Mouse (Mus musculus): ENCODE data around the gene Pelp1.
A peak's percentile ranks its signal among the peaks of the same experiment; 100 is the strongest.
"Not testable (repeated sequence)": the region's sequence is repeated elsewhere in the genome, so short reads cannot be mapped to it uniquely, and the experiment has no call there.

Gene Pelp1

DNA sequence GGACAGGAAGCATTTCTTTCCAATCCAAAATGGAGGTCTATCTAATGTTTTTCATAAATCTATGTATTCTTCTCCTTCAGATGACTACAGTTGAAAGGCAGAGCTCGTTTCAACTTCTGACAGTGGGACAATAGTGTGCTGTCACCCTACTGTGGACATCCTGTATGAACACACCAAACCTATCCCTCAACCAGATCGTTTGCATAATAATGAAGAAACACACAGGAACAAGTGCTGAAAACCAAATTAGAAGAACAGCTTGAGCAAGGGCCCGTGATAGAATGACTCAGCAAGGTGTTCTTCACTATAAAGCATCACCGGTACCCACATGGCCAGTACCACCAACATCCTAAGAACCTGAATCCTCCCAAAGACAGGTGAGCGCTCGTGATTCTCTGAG lies 16.8 kb upstream of the Pelp1 start:
- DNase-seq (ENCODE audit: low spot score): not testable (repeated sequence)

DNA sequence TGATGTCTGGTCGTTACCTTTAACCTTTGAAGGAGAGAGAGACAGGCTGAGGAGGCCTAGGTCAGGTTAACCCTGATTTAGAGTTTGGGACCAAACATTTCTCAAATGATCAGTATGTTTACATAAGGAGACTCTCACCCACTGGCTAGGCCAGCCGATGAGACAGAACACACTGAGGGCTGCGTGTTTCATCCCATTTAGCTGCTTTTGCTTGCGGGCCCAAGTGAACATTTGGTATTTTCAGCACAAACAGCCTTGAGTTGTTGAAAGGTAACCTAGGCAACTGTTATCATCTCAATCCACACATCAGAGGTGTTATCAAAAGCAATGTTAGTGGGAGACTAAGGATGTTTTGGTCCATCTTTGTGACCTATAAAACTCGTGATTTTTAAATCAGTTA lies 9.7 kb upstream of the Pelp1 start:
- DNase-seq (ENCODE audit: low spot score): no peak

DNA sequence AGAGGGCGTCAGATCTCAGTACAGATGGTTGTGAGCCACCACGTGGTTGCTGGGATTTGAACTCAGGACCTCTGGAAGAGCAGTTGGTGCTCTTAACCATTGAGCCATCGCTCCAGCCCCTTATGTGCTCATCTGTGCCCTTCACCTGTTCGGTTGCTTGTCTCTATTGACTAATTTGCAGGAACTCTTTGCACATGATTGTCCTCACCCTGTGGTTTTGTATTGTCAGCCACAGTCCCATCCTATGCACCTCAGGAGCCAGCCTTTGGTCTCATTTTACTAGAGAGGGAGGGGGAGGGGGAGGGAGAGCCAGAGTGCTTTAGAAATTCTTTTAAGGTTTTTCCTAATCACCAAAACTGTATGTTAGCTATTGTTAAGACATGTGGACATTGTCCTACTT lies 8.4 kb upstream of the Pelp1 start:
- no peak for DNase-seq (ENCODE audit: low spot score)

DNA sequence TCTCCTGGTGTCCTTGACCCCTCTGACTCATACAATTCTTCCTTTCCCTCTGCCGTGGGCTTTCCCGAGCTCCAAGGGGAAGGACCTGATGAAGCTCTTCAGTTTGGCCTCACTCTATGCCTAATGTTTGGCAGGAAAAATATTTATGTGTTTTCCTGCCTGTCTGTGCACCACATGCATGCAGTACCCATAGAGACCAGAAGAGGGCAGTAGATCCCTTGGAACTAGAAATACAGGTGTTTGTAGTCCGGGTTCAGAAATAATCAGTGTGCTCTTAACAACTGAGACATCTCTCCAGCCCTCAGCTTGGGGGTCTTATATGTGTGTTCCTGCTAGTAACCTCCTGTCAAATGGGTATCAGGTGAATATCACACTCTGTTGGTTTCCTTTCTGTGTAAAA lies 4.1 kb upstream of the Pelp1 start:
- peak; percentile 90 for DNase-seq (ENCODE audit: low spot score)

DNA sequence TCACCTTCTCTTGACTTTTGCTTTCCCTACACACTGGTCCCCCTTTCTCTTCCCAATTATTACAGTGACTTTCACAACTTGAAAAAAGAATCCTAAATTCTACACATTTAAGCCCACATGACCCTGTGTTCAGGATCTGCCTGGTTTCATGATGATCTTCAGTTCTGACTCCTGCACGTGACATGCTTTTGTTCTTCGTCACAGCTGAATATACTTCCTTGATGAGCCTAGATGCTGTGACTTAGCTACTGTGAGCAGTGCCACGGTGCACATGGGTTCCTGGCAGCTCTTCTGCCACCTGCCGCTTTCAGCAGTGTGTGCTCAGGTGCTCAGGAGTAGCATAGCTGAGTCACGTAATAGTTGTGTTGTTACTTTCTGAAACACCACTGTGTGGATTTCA lies 2.8 kb upstream of the Pelp1 start:
- DNase-seq (ENCODE audit: low spot score): no peak

DNA sequence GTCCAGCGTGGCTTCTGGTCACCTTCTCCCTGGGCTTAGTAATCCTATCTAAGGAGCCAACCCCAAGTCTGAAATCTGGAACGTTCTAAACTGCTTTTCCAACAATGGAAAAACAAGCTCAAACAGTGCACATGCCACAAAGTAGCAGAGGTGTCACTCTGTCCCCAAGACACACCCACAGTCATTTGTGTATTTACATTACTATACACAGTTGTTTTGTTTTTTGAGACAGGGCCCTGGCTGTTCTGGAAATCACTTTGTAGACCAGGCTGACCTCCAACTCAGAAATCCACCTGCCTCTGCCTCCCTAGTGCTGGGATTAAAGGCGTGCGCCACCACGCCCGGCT lies 439 bp upstream of the Pelp1 start:
- no peak for DNase-seq (ENCODE audit: low spot score)

DNA sequence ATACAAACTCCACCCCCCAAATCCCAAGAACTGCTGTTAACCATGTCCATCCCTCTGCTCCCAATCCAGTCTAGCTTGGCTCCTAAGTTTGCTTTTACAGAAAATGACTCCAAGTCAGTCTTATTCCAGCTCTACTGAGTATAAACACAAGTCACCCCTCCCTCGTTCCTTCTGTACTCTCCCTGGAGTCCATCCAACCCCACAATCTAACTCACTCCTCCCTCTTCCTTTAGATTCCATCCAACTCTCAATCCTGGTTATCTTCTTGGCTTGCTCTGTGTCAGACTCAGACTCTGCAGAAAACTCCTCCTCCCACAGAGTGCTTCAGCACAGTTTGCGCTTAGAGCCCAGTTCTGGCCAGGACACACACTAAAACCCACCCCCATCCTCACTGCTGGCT lies 6.2 kb downstream of the Pelp1 start:
- no peak for DNase-seq (ENCODE audit: low spot score)

DNA sequence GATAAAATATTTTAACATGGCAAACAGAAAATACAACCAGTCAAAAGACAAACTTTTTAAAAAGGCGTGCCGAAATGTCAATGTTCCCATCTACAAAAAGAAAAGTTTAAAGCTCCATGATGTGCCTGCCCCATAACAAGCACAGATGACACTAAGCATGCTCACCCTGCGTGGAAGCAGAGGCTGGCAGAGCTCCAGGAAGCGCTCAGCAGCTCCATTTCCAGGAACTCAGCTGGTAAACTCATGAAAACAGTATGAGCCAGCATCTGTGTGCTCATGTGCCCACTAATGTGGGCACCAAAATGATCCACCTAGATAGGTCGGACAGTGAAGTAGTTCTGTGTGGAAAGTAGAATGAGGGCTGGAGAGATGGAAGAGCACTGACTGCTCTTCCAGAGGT lies 20.4 kb downstream of the Pelp1 start:
- no peak for DNase-seq (ENCODE audit: low spot score)

DNA sequence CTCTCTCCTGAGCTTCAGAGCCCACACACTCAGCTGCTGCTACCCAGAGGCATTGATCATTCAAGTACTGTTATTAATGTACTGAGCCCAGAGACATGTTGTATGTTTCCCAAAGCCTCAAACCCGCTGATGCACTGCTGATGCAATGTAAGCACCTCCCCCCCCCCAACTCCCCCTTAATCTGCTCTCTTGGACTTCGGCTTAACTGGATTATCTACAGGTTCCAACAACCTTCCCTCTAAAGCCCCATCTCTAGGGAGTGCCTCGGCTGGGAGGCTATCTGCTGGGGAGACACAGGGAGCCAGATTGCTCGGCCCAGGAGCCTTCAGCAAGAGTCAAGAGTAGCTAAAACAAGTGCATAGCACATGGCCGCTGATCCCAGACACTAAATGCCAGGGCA lies 22.4 kb downstream of the Pelp1 start:
- peak; percentile 11 for DNase-seq (ENCODE audit: low spot score)

DNA sequence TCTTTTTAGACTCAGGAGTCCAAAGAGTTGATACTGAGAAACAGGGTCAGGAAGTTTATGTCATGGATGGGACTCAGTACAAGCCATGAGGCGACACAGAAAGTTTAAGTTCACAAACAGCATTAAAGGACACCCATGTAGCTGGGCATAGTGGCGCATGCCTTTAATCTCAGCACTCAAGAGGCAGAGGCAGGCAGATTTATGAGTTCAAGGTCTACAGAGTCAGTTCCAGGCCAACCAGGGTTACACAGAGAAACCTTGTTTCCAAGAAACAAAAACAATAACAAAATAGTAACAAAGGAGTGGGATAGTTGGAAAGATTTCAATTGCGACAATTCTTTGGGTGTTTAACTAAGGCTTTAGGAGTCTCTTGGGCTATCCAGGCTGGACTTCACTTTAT lies 25.7 kb downstream of the Pelp1 start:
- no peak for DNase-seq (ENCODE audit: low spot score)

DNA sequence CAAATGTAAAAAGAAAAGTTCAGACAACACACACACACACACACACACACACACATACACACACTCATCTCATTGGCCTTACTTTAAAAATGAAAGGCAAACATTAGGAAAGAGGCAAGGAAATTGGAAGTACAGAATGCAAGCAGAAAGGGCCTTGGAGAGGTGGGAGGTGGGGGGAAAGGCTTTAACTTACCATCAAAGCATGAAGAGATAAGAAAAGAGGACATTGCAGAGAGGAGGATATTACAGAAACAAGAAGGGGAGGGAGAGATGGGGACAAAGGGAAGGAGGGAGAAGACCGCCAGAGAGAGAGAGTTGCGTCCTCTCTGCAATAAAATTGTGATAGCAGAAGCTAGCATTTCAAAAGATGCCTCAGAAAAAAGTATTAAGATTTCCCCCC lies 28.5 kb downstream of the Pelp1 start:
- DNase-seq (ENCODE audit: low spot score): no peak

DNA sequence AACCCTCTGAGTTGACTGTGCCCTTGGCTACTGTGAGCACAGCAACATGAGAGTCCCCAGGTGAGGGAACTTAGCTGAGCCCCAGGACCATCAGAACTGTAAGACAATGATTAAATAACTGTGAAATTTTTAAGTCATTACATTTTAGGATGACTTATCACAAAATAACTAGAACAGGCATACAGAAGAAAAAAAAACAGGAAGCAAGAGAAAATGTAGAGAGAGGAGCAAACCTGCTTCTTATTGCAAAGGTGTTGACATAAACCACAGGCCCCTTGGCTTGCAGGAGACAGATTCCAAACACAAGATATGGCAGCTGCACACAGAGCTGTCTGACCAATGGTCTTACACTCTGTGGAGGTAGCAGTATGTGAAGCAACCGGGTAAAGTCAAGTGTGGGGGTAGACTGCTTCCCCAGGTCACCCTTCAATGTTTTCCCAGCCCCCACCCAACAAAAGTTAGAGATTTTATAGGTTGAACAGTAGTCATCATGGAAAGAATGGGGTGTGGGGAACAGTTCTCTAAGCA lies 29.3 kb downstream of the Pelp1 start:
- no peak for DNase-seq (ENCODE audit: low spot score)

DNA sequence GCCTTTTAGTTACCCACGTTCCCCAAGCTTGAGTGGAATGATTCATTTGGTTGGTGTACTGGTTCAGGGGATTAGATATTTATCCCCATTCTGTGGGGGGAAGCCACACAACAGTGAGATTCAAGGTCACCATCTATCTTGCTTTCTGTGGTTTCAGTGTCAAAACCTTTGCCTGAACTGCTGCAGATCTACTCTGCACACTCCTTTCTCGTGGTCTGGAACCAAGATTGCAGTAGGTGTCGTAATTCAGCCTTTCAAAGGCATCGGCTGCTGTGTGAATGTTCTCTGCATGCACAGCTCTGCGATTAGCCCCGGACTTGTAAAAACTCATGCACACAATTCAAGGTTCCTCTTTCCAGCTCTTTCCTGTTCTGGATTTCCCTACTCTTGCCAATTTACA lies 33.8 kb downstream of the Pelp1 start:
- DNase-seq (ENCODE audit: low spot score): no peak

DNA sequence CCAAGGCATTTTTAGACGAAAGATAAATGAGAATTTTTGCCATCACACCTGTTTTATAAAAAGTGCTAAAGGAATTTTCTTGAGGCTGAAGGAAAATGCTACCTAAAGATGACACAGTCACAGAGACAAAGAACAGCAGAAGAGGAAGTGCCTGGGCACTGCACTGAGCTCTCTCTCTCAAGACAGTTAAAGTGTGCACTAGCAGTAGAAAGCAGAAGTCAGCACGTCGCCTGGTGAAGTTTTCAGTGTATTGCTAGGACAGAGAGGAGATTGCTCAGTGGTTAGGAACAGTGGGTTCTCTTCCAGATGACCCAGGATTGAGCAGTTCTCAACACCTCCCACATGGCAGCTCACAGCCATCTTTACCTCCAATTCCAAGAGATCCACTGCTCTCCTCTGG lies 35.5 kb downstream of the Pelp1 start:
- DNase-seq (ENCODE audit: low spot score): no peak

DNA sequence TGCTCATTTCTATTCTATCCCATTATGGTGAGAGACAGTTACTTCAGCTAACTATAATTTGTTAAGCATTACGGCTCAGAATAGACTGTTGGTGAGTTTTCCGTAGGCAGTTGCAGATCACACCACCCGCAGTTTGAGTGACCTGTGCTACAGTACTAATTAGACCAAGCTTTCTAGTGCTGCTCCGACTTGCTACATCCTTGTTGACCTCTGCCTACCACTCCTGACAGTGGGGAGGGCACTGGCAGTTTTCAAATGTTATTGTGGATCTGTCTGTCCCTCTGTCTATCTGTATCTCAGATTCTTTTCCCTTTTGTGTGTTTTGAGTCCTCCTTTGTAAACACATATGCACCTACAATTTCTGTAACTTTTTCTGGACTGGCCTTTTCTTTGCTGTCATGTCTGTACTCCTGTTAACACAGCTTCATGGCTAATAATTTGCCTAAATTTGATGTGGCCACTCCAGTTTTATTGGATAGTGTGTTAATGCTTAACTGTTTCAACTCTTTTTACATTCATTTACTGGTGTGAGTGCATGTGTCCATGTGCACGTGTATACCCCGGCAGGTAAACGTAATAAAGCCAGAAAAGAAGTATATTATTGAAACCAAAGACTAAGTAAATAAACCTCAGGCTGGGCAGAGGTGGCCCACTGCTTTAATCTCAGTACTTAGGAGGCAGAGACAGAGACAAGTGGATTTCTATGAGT lies 36.8 kb downstream of the Pelp1 start:
- no peak for DNase-seq (ENCODE audit: low spot score)

DNA sequence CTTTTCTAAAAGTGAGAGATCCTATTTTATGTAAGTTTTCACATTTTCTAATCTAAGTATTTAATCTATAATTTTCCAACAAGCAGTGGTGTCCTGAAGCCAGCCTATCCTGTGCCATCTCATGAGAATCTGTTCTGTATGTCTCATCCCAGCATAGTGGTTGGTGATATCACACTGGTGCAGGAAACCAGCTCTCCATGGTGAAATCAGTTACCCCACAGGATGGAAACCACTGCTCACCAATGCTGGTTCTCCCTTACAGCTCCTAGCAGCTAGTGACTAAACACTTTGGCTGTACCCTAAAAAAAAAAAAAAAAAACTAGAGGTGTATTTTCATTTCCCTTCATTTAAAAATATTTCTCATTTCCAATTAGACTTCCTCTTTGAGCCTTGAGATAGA lies 37.4 kb downstream of the Pelp1 start:
- no peak for DNase-seq (ENCODE audit: low spot score)

DNA sequence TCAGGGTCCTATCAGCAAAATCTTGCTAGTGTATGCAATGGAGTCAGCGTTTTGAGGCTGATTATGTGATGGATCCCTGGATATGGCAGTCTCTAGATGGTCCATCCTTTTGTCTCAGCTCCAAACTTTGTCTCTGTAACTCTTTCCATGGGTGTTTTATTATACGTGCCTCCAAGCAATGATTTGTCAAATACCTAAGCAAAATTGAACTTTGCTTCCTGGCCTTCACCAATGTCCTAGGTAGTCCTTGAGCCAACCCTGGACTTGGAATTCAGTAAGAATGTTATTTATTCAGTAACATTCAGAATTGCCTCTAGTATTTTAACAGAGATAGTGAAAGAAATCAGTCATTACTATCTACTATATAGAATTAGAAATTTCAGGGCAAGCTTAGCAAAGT lies 41.2 kb downstream of the Pelp1 start:
- not testable (repeated sequence) for DNase-seq (ENCODE audit: low spot score)

DNA sequence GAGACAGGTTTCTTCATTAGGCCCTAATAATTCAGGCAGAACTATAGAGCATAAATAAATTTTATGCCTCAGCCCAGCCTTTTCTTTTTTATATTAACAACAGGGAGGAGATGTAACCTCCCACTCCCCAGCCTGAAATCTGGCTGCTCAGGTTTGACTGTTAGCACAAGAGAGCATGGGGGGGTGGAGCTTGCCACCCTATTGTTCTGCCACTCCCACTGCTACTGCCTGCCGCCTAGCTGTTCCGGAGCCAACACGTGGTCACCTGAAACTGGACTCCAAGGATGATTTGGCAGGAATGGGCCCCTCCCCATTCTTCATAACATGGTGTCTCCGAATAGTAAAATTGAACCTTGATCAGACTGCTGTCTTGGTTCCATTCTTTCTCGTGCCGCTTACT lies 42.1 kb downstream of the Pelp1 start:
- DNase-seq (ENCODE audit: low spot score): not testable (repeated sequence)

DNA sequence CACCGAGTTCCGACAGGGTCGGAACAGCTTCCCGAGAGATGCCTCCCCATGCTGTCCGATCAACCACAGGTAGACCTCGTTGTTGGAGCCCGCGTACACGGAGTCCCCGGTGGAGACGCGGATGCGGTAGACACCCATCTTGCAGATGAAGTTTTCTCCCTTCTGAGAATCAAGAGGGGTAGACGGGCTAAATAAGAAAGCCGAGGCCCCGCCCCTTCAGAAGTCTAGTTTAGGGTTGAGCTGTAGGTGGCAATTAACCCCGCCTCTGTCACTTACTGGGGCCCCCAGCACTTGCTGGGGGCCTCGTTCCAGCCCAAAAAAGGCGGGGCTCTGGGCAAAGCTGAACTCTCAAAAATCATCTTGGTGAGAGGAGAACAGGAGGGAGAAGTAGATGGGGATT lies 58.0 kb downstream of the Pelp1 start, which contains the start of gene Alox15:
Alox15 (minus strand) TSS at position 164 of the 400 bp plus-strand sequence.
- DNase-seq (ENCODE audit: low spot score): peak; percentile 15

DNA sequence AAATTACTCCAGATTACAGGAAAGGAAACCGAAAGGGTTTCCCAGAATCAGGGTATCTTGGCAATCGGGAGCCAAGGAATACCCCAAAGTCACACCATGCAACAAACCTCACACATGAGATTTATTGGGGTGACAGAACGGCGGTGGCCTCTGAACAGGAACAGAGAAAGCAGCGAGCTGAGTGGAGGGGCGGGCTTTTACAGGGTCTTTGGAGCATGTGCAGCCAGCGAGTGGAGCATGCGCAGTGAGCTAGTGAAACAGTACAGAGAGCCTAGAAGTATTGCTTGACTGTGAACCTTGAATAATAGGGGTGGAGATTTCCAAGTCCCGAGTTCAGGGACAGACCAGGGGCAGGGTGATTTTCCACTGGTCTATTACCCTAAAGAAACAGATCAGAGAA lies 61.2 kb downstream of the Pelp1 start:
- DNase-seq (ENCODE audit: low spot score): no peak

DNA sequence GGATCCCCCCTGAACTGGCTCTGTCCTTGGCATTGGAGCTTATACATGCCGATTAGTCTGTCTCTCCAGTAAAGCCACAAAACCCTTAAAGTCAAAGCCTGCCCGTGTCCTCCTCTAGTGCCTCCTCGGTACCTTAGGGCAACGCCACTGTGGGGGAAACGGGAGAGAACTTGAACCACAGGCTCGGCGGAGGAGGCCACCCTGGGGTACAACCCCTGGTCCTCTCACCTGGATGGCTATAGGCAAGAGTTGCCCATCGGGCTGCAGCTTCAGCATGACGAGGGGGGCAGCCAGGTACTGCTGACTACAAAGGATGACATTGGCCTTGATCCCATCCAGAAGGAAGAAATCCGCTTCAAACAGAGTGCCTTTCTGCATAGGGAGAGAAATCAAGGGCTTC lies 62.0 kb downstream of the Pelp1 start:
- DNase-seq (ENCODE audit: low spot score): no peak

DNA sequence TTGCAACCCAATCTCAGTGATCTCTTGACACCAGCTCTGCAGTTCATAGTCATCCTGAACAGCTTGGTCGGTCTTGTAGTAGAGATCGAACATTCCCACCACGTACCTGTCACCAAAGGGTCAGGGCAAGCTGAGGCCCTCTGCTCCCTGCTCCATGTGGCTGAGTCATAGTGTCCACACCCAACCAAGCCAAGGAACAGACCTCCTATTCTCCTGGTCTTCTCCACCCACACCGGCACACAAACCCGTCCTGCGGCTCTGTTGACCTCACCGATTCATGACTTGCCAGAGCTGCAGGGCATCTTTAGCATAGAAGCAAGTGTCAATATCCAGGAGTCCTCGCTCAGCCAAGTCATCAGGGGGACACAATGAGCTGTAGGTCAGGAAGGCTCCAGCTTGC lies 64.3 kb downstream of the Pelp1 start:
- DNase-seq (ENCODE audit: low spot score): no peak

DNA sequence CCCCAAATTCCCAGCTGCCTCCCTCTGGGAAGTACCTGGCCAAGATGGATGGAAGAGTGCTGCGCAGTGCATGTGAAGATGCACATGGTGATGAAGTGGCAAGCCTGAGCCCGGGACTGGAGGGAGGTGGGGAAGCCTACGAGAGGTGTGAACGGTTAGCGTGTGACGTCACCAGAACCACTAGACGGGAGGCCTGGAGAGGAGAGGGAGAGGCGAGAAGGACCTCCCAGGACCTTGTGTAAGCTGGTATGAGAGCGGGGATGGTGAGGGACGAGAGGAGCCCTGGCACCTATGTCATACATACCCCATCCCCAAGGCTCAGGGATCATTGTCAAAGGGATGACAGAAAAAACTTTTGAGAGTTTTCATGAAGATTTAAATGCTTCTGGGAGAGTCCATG lies 64.8 kb downstream of the Pelp1 start:
- no peak for DNase-seq (ENCODE audit: low spot score)
